Mouse (Mus musculus) frontal cortex, adult 2 months (tissue): ENCODE results near the gene Rab23. TPM values are rescaled to one million over a fixed set of nuclear protein-coding genes. Genes with fewer than 3 reads are reported as not detected.

Experiments used
- DNase-seq, 2 experiments: peaks; one replicate each; pipeline ENCODE4 v3.0.0; 2022; ENCODE audit warnings: low spot score in 1 of 2; ENCODE audit errors: extremely low spot score in 1 of 2
- polyA plus RNA-seq: library from polyadenylated mRNA; depleted of rRNA; stranded (reverse); fragments of >200 nt; gene quantifications from 2 replicates; pipeline ENCODE4 v1.2.3, GENCODE M21; 2012; rRNA removed

The Rab23 gene
- 20.3 and 20.9 TPM in 2 replicates for polyA plus RNA-seq

DNA sequence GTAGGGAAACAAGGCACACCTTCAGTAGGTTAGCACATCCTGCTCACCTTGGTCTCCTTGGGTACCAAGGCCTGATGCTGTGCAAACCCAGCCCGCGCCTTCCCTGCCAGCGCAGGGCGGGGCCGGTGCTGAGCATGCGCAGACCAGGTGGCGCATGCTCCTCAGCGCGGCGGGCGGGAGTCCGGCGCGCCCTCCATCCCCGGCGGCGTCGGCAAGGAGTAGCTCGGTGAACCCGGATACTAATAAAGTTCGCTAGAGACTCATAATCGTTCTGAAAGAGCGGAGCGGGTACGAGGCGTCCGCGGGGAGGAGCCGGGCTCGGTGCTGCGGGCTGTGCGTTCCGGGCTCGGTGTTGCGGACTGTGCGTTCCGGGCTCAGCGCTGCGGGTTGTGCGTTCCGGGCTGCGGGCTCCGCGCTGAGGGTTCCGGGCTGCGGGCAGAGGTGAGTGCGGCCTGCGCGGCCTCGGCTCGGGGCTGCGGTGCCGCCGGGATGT is at the start of gene Rab23:
Gene Rab23, plus strand, starts transcription at position 155 of the 493 bp plus-strand sequence.
- peak; percentile 75 to 82 for DNase-seq

DNA sequence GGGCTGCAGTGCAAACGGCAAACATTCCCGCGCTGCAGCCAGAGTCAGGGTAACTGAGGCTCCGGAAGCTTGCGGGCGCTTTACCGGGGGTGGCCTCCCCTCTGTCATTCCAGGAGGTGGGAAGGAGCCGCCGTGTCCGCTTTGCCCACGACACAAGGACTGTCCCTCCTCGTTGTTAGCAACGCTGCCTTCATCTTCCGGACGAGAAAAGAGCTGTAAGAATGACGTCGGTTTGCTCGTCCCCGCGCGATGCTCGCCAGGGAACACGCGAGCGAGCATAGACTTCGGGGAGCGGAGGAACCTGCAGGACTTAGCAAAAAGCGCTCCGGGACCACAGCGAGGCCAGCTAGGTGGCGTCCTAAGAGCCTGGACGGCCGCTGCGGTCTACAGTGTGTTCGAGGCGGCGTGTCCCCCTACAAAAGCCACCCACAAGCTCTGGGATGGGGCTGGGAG is 49.5 kb upstream of the Rab23 start:
- peak in 1 of 2 experiments; percentile 69 for DNase-seq

DNA sequence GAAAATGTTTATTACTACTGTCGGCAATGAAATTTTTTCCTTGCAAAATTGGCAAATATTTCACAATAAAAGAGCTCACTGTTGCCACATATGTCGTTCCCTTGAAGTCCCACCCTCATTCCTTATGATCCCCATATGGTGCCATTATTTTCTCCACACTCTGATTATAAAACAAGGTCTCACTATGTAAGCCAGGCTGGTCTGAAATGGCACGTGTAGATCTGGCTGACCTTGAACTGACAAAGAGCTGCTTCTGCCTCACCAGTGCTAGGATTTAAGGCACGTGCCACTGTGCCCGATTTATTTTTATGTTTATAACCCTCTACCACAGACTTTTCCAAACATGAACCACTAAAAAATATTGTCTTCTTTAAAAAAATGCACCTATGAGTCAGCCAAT is 48.2 kb upstream of the Rab23 start:
- DNase-seq, result no peak

DNA sequence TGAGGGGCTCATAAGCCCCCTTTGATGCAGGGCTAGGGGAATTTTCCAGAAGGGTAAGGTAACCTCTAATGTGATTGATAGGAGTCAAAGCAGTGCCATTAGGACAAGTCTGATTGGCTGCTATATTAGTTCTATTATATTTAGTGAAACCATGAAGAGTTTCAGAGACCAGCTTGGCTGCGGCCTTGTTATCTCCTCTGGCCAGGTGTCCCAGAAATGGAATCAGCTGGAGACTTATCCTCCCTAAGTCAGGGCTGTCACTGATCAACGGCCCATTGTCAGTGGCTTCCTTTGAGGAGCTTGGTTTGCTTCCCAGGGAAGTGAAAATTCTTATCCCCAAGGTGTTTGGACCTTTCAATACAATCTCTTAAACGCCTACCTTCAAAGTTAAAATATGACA is 47.6 kb upstream of the Rab23 start:
- no peak for DNase-seq

DNA sequence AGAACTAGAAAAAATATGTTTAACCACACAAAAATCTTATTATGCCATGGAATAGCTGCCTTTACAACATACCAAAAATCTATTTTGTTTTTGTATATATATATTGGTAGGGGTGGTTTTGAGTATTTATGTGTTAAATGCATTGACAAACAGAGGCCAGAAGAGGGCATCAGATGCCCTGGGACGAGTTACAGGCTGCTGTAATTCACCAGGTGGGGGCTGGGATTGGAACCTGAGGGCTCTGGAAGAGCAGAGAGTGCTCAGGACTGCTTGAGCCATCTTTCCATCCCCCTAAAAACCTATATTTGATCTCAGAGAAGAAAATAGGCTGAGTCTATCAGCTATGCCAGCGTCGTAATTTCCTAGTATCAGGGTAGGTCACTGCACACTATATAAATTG is 47.2 kb upstream of the Rab23 start:
- peak in 1 of 2 experiments; percentile 64 for DNase-seq

DNA sequence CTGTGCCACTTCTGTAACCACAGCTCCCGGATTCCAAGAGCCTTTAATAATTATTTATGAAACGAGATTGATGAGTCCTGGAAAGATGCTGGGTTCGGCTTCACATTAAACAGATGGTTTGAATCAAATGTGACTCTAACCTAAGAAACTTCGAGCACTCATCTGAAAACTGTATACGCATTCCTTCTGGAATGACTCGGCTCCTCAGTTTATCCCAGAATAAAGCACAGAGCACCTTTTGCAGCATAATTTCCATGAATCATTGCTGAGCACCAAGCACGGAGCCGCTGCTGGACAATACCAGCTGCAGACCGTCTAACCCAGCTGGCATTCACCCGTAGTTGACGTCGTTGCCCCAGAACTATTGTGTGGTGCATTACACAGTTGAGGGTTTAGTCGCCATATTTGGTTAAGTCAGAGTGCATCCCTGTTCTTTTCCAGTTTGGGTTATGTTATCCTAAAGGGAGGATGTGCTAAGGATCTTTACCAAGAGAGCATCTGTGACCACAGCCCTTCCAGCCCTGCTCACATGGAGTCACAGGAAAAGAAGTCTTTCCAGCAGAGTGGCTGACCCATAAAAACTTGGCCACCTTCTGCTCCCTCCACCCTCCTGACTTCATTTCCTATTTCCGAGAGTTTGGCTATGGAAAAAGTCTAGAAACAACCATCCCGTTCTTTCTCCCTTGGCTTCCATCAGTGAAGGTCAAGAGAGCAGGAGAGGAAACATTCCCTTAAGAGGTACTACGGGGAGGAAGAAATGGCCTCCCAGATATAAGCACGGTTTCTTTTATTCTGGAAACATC is 46.3 kb upstream of the Rab23 start:
- no peak for DNase-seq

DNA sequence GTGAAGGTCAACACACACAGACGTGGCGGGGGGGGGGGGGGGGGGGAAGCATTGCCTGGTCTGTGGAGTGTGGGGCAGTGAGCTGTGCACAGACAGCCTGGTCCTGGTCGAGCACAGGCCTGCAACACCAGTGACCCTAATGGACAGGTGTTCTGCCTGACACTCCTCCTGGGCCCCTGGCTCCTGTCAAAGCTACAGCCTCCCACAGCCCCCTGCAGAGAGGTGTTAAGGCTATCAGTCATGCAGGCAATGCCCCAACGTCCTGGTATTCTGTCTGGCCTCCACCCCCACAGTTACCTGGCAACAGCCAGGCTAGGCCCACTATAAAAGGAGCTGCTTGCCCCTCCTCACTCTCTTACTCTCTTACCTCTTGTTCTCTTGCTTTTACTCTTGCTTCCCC is 39.3 kb upstream of the Rab23 start:
- no peak for DNase-seq

DNA sequence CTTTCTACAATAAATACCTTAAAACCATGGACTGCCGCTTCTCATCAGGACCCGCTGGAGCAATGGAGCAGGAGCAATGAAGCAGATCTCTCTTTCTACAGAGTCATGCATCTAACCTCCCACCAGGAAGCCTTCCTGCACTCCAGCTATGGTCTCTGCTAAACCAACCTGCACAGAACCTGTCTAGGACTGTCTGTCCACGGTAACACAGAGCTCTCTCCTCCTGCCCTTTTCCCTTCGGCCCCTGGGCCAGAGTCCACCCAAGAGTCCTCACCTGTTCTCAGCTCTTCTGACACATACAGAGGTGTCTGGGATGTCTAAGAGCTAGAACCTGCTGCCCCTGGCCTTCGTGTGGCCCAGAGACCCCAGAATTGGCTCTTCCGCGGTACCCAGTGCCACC is 38.8 kb upstream of the Rab23 start:
- DNase-seq, result no peak

DNA sequence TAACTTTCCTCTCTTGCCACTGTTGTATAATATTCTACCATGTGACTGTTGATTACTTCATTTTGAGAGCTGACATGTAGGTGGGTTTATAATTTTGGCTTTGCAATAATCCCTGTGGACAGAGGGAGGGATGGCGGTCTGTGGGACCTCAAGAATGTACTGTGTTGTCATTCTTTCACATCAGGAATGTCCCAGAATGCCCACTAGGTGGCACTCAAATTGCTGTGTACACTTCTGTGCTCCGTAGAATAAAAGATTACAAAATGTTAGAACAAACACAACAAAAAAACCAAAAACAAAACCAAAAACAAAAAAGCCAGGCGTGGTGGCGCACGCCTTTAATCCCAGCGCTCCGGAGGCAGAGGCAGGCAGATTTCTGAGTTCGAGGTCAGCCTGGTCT is 35.2 kb upstream of the Rab23 start:
- peak in 1 of 2 experiments; percentile 44 for DNase-seq

DNA sequence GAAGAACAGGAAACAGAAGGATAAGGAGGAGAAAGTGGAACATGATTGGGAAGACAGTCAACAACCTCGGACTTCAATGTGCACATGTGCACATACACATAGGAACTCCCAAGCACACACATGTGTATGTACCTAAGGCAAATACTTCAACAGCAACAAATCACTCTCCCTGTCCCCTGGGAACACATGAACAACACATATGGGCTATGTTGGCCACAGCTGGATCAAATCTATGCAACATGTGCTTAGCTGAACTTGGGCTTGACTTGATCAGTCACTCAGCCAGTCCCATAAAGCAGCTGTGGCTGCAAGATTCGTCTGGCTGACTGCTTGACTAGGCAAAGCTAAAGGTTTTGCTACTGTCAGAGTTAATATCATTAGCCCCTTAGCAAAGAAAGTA is 30.9 kb upstream of the Rab23 start:
- no peak for DNase-seq

DNA sequence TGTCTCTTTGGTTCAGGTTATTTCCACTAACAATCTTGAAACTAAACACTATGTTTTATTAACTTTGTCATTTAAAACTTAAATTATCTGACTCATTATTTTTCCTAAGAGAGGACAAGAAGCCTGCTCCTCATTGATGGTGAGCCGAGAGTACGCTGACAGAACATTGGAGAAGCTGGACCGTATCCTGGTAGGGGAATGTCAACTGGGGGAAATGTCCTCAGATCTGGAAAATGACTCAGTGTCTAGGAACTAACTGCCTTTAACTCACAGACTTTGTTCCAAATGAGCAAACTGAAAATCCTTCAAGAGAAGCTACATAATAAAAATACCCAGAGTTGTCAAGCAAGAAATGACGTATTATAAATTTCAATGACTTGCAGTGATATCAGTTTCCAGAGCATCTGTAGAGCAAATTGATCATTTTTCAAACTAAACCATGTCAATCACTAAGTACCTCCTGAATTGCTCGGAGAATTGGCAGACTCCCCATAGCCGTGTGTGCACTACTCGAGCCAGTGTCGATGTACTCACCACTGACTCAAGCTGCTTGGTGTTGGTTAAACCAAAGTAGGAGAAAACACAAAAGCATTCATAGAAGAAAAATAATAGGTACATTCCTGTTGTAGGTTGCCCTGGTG is 30.1 kb upstream of the Rab23 start:
- no peak for DNase-seq

DNA sequence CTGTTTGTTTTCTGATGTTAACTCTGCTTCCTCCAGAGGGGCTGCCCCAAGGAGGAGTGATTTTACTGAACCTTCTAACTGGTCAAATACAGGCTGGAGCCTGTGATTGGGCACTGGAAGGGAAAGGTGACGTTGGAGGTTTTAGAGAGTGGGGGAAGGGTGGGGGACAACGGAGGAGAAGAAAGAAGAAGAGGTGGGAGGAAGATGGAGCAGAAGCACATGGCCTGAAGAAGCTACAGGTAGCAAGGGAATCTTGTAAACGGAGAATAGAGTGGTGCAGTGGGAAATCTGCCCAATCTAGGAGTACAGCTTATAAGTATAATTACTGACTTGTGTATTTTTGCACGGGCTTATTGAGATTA is 29.6 kb upstream of the Rab23 start:
- DNase-seq, result no peak

DNA sequence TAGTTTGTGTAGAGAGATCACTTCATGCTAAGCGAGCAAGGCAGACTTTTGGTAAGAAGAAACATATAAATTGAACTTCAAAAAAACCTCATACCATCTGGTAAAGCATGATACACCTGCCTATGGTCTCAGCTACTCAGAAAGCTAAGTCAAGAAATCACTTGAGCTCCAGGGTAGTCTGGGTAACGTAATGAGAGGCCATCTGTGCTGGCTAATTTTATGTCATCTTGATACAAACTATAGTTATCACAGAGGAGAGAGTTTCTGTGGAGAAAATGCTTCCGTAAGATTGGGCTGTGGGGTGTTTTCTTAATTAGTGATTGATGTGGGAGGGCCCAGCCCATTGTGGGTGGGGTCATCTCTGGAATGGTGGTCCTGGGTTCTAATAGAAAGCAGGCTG is 25.8 kb upstream of the Rab23 start:
- DNase-seq, result no peak

DNA sequence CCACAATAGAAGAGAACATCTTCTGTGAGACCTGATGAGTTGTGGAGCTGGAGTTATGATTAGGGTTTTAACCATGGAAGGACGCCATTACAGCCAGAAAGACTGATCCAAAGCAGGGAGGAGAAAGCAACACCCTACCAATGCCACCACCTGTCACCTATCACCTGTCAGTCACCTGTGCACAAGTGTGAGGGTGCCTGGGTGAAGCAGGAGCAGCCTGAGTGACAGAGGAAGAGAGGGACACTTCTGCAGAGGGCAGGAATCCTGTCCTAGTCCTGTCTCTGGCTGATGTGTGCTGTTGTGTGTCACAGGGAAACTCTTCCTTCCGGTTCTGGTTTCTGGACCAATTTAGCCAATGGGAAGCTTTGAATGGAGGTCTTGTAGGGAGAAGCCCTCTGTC is 23.7 kb upstream of the Rab23 start:
- no peak for DNase-seq

DNA sequence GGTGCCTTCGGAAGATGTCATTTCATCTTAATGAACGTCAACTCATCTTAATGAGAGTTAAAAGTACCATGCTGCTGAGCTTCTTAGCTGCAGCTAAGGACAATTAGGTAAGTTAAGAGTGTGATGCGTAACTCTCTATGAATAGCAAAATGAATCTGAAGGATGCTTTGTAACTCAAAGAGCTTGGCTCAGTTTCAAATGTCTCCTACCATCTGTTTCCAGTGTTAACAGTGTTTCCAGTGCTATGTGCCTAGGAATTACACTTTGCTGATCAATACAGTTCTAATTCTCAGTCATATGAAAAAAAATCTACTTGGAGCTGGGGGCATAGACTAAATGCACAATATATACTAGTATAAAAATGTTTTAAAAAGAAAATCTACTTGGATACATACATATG is 18.4 kb upstream of the Rab23 start:
- DNase-seq, result peak in 1 of 2 experiments; percentile 56

DNA sequence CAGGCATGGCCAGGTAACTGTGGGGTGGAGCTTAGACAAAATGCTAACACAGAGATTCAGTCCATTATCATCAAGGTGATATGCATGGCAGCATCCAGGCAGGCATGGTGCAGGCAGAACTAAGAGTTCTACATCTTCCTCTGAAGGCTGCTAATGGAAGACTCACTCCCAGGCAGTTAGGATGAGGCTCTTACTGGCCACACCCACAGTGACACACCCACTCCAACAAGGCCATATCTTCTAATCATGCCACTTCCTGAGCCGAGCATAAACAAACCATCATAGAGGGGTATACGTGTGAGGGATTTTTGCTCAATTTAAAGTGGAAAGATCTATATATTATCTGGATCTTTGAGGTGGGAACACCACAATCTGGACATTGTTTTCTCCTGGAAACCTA is 10.1 kb upstream of the Rab23 start:
- DNase-seq, result no peak

DNA sequence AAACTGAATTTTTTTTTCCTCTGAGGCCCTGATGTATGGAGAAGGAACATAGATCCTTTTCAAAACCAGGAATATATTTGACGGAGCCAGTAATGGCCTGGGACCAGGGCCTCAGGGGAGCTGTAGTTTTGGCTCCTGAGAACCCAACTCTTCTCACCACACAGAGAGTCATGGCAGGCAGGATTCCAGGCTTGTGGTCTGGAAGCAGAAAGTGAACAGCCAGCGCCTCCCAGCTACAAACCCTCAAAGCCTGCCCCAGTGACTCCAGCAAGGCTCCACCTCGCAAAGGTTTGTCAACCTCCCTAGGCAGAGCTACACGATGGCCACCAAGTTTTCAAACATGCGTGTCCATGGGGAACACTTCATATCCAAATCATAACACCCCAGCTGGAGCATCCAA is 7.7 kb upstream of the Rab23 start:
- DNase-seq, result no peak

DNA sequence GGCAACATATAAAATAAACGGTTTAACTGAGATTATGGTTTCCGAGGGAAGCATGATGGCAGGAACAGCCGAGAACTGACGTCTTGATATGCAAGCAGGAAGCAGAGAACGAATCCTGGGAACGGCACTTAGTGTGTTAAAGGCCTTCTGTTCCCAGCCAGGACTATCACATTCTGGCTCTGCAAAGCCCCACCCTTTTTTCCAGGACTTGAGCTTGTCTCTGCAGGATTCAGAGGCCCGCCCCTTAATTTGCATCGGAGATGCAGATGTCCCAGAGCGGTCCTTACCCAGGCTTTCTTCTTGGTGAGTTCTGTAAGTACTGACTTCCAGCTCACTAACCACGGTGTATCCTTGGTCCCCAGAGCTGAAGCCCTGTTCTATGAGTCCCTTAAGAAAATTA is 4.9 kb upstream of the Rab23 start:
- DNase-seq, result no peak

DNA sequence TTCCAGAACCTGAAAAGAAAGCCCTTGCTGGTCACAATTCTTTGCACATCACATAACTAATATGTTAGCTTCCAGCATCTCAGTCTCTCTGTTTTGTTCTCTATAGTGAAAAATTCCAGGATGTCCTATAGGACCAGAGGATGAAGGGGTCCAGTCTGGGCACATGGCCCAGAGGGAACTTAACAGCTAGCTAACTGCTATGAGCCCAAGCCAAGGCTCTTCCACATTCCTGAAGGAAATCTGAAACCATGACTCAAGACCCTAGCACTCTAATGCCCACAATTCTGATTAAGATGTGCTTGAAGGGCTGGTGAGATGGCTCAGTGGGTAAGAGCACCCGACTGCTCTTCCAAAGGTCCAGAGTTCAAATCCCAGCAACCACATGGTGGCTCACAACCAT is 2.1 kb upstream of the Rab23 start:
- no peak for DNase-seq

DNA sequence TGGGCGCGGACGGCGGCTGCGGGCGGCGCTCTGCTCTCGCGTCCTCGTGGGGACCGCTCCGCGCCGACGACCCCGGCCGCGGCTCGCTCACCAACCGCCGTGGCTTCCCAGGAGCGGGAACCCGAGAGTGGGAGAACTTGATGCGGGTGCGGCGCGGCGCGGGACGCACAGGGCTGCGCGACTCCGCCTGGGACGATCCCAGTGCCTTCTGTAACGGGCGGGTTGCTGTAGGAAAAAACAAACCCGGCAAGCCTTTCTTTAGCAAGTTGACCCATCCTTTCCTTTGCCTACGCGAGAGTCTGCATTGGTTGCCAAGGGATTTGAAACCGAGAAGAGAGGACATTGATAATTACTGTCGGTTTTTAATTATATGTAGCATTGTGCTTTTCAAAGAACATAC is 544 bp downstream of the Rab23 start:
- DNase-seq, result peak in 1 of 2 experiments; percentile 43

DNA sequence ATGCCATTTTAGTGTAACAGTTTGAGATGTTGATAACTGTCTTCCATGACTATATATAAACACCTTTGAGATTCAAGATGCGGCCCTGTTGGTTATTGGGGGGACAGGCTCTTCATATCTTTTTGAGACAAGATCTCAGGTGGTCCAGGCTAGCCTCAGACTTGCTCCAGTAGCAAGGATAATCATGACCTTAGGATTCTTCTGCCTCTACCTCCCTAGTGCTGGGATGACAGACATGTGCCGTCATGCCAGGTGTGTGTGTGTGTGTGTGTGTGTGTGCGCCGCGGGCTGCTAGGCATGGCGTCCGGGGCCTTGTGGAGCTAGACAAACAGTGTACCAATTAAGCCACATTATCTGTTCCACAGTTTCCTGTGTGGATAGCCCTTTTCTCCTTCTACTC is 1.3 kb downstream of the Rab23 start:
- no peak for DNase-seq

DNA sequence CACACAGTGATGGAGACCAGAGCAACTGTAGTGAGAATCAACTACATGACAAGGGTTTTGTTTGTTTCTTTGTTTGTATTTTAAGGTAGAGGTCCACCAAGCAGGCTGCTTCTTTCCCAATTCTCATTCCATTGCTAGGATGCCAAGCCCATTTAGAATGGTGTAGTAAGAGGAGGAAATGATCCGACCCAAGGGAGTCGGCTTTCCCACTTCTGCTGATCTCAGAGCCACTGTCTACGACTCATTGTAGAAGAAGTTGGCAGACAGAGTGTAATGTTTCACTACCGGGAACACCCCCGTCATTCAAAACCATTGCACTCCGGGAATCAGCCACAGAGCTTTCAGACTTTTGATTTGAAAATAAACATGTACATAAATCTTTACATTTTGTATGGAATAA is 4.8 kb downstream of the Rab23 start:
- DNase-seq, result no peak
